In the genomic region with DNA sequence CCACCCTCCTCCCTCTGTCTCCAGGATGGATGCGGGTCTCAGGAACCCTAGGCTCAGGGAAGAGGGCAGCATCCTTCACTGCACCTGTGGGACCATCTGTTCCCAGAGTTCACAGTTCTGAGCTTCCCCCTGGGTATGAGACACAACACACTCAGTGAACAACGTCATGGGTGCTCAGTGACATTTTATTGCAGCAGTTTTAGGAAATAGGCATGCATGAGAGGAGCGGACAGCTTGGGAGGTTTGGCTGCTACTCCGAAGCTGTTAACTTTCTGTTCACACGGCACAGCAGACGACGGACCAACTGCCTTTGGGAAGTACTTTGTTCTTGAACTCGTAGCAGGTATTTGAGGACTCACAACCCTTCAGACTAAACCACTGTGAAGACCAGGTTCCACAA, we compare ENCODE assay signal across 30 mouse cellular contexts. TPM values are rescaled to one million over a fixed set of nuclear protein-coding genes. Genes with fewer than 3 reads are reported as not detected.
DNase-seq lines count a peak whose midpoint lies in the region; ATAC-seq and TF ChIP-seq lines count a peak whose summit lies in the region.
"Had no signal": no experiment of that assay in that cellular context is flagged by ENCODE, and none has a peak within 500 bp of the region (broad histone marks: within the 10 kb centered on the region; RNA-seq: fewer than 3 reads in every experiment).

No protein-coding gene starts in this region.

- no peak overlapping the region for H3K9ac ChIP-seq in forebrain, postnatal 0 days
- no peak overlapping the region for H3K9ac ChIP-seq in forebrain, embryonic 14.5 days (ENCODE audit: low read length)

- no peak for TF ChIP-seq CTCF in forebrain, postnatal 0 days (IDR thresholded peaks at IDR 0.05; ENCODE audit: low read depth)
- TF ChIP-seq CTCF in layer of hippocampus, adult 2 months (conservative IDR thresholded peaks at IDR 0.05) = no peak
- TF ChIP-seq CTCF in cerebellum, adult 2 months (IDR thresholded peaks at IDR 0.05; ENCODE audit: borderline replicate concordance, insufficient read depth, low read depth, low read length) = no peak

- no peak for TF ChIP-seq POLR2A in cerebellum, adult 2 months (IDR thresholded peaks at IDR 0.05; ENCODE audit: borderline replicate concordance, insufficient read depth, low read length)

- DNase-seq in forebrain, postnatal 0 days = peak; percentile 24
- no peak for DNase-seq in forebrain, embryonic 14.5 days (ENCODE audit: low spot score)
- DNase-seq in layer of hippocampus, adult 2 months (ENCODE audit: low spot score in 2 of 2) = peak; percentile 23 to 27
- no peak for DNase-seq in layer of hippocampus, postnatal 25 days (ENCODE audit: extremely low spot score in 1 of 2, low spot score in 1 of 2)
- peak; percentile 38 to 46 for DNase-seq in right cerebral cortex, postnatal 10 days (ENCODE audit: low spot score in 2 of 2)
- DNase-seq in right cerebral cortex, adult 18-20 months = no peak
- no peak for DNase-seq in cerebellum, adult 2 months
- DNase-seq: adrenal gland, adult 8-10 months; adrenal gland, postnatal 14 days; adrenal gland, postnatal 36 days; B cell, adult 2 months; cerebellum, adult 11 months; cerebellum, adult 18-20 months; cerebellum, adult 9-10 months; cerebellum, postnatal 10 days; cerebellum, postnatal 25 days had no signal

- H3K36me3 ChIP-seq in forebrain, postnatal 0 days (ENCODE audit: insufficient read depth) = no peaks in the 10 kb centered on the region
- no peaks in the 10 kb centered on the region for H3K36me3 ChIP-seq in forebrain, embryonic 14.5 days (ENCODE audit: control insufficient read depth, insufficient read depth, low read length)
- H3K36me3 ChIP-seq: embryonic facial prominence, embryonic 10.5 days; embryonic facial prominence, embryonic 12.5 days; G1E had no signal

- no peaks in the 10 kb centered on the region for H3K27me3 ChIP-seq in forebrain, postnatal 0 days (ENCODE audit: insufficient read depth, low read length)
- no peaks in the 10 kb centered on the region for H3K27me3 ChIP-seq in forebrain, embryonic 14.5 days (replicated peaks; ENCODE audit: control insufficient read depth, insufficient read depth, low read length)
- H3K27me3 ChIP-seq in cerebellum, adult 2 months (ENCODE audit: control insufficient read depth, insufficient read depth, low read length) = no peaks in the 10 kb centered on the region

- H3K9me3 ChIP-seq in forebrain, postnatal 0 days (ENCODE audit: low read length) = no peaks in the 10 kb centered on the region
- no peaks in the 10 kb centered on the region for H3K9me3 ChIP-seq in forebrain, embryonic 14.5 days (replicated peaks; ENCODE audit: control insufficient read depth, low read length)
- H3K9me3 ChIP-seq: embryonic facial prominence, embryonic 10.5 days; embryonic facial prominence, embryonic 12.5 days; forebrain, embryonic 13.5 days had no signal

- 70% methylated on average over 8 of the region's 8 CpGs for WGBS in forebrain, postnatal 0 days
- WGBS in forebrain, embryonic 14.5 days = 83% methylated on average over 8 of the region's 8 CpGs
- WGBS in cerebellum, adult 2 months = 68% methylated on average over 8 of the region's 8 CpGs

- no peak overlapping the region for H3K4me3 ChIP-seq in forebrain, postnatal 0 days (ENCODE audit: low read depth, low read length)
- no peak overlapping the region for H3K4me3 ChIP-seq in forebrain, embryonic 14.5 days (ENCODE audit: low read depth, low read length)
- H3K4me3 ChIP-seq in layer of hippocampus, adult 2 months = no peak overlapping the region
- no peak overlapping the region for H3K4me3 ChIP-seq in cerebellum, adult 2 months (replicated peaks; ENCODE audit: insufficient read depth, low read depth, low read length)
- H3K4me3 ChIP-seq: embryonic facial prominence, embryonic 12.5 days; forebrain, embryonic 13.5 days had no signal

- no peak overlapping the region for H3K27ac ChIP-seq in forebrain, postnatal 0 days (ENCODE audit: low read depth, low read length)
- no peak overlapping the region for H3K27ac ChIP-seq in forebrain, embryonic 14.5 days (ENCODE audit: low read depth, low read length)
- H3K27ac ChIP-seq in layer of hippocampus, adult 2 months = no peak overlapping the region
- H3K27ac ChIP-seq in cerebellum, adult 2 months (ENCODE audit: insufficient read depth, low read length) = no peak overlapping the region
- H3K27ac ChIP-seq: embryonic facial prominence, embryonic 12.5 days; forebrain, embryonic 13.5 days had no signal

- no peaks in the 10 kb centered on the region for H3K4me1 ChIP-seq in forebrain, postnatal 0 days (ENCODE audit: insufficient read depth)
- peaks cover 3% of the 10 kb centered on the region for H3K4me1 ChIP-seq in forebrain, embryonic 14.5 days (ENCODE audit: control insufficient read depth, insufficient read depth, low read length)
- H3K4me1 ChIP-seq in cerebellum, adult 2 months (ENCODE audit: control insufficient read depth, insufficient read depth, low read length) = no peaks in the 10 kb centered on the region

- ATAC-seq in forebrain, postnatal 0 days = peak; percentile 25; the same call in 1 of the 2 replicates
- ATAC-seq in forebrain, embryonic 14.5 days = no peak
- ATAC-seq: activated CD4-positive, CD25-positive, alpha-beta regulatory T cell, adult 4 months; CD4-positive, CD25-positive, alpha-beta regulatory T cell, adult 4 months; forebrain, embryonic 13.5 days; forebrain, embryonic 16.5 days; Patski had no signal

- no peak overlapping the region for H3K4me2 ChIP-seq in forebrain, postnatal 0 days (ENCODE audit: low read depth)
- H3K4me2 ChIP-seq in forebrain, embryonic 14.5 days (ENCODE audit: low read length) = no peak overlapping the region

RNA-seq across cellular contexts. Expression of a gene that starts 1.7 kb away (rescaled TPM):
- not detected in 2 replicates for total RNA-seq in forebrain, postnatal 0 days (2014; rRNA removed)
- polyA plus RNA-seq in forebrain, postnatal 0 days (2015; fragmentation: Nextera tagmentation; extraction: Ambion mirVana) = not detected in 2 replicates
- not detected in 2 replicates for polyA plus RNA-seq in forebrain, embryonic 14.5 days (2014; fragmentation: Nextera tagmentation; extraction: Ambion mirVana)
- total RNA-seq in layer of hippocampus, adult 2 months (2021) = not detected
- not detected for total RNA-seq in layer of hippocampus, postnatal 25 days (2021)
- polyA plus RNA-seq in cerebellum, adult 2 months (2012; rRNA removed) = not detected in 2 replicates
- total RNA-seq: adrenal gland, adult 18-20 months; adrenal gland, adult 8-10 months; adrenal gland, postnatal 14 days; adrenal gland, postnatal 36 days; CH12.LX; G1E had no signal
- polyA plus RNA-seq: activated CD4-positive, CD25-positive, alpha-beta regulatory T cell, adult 4 months; brain, embryonic 14.5 days; CD4-positive, CD25-positive, alpha-beta regulatory T cell, adult 4 months; cortical plate, adult 2 months; embryonic facial prominence, embryonic 10.5 days; embryonic facial prominence, embryonic 12.5 days; forebrain, embryonic 11.5 days; forebrain, embryonic 13.5 days; forebrain, embryonic 16.5 days; G1E; Patski had no signal

RNA-seq across cellular contexts. Expression of a gene that starts 10.6 kb away (rescaled TPM):
- total RNA-seq in forebrain, postnatal 0 days (2014; rRNA removed) = 0.29 TPM in 1 of 2 replicates, not detected in the other
- polyA plus RNA-seq in forebrain, postnatal 0 days (2015; fragmentation: Nextera tagmentation; extraction: Ambion mirVana) = 0.10 and 0.29 TPM in 2 replicates
- polyA plus RNA-seq in forebrain, embryonic 14.5 days (2014; fragmentation: Nextera tagmentation; extraction: Ambion mirVana) = 0.09 and 0.10 TPM in 2 replicates
- not detected for total RNA-seq in layer of hippocampus, adult 2 months (2021)
- not detected for total RNA-seq in layer of hippocampus, postnatal 25 days (2021)
- polyA plus RNA-seq in cerebellum, adult 2 months (2012; rRNA removed) = 0.03 and 0.08 TPM in 2 replicates
- total RNA-seq: adrenal gland, adult 18-20 months; adrenal gland, adult 8-10 months; adrenal gland, postnatal 14 days; adrenal gland, postnatal 36 days; CH12.LX; G1E had no signal
- polyA plus RNA-seq: activated CD4-positive, CD25-positive, alpha-beta regulatory T cell, adult 4 months; CD4-positive, CD25-positive, alpha-beta regulatory T cell, adult 4 months; cortical plate, adult 2 months; forebrain, embryonic 13.5 days; G1E had no signal

RNA-seq across cellular contexts. Expression of a gene that starts 19.6 kb away (rescaled TPM):
- total RNA-seq in forebrain, postnatal 0 days (2014; rRNA removed) = not detected in 2 replicates
- polyA plus RNA-seq in forebrain, postnatal 0 days (2015; fragmentation: Nextera tagmentation; extraction: Ambion mirVana) = not detected in 2 replicates
- not detected in 2 replicates for polyA plus RNA-seq in forebrain, embryonic 14.5 days (2014; fragmentation: Nextera tagmentation; extraction: Ambion mirVana)
- total RNA-seq in layer of hippocampus, adult 2 months (2021) = not detected
- not detected for total RNA-seq in layer of hippocampus, postnatal 25 days (2021)
- polyA plus RNA-seq in cerebellum, adult 2 months (2012; rRNA removed) = not detected in 2 replicates
- total RNA-seq: adrenal gland, adult 18-20 months; adrenal gland, adult 8-10 months; adrenal gland, postnatal 14 days; adrenal gland, postnatal 36 days; CH12.LX had no signal
- polyA plus RNA-seq: activated CD4-positive, CD25-positive, alpha-beta regulatory T cell, adult 4 months; brain, embryonic 14.5 days; CD4-positive, CD25-positive, alpha-beta regulatory T cell, adult 4 months; cortical plate, adult 2 months; embryonic facial prominence, embryonic 10.5 days; embryonic facial prominence, embryonic 14.5 days; forebrain, embryonic 11.5 days; forebrain, embryonic 13.5 days; forebrain, embryonic 16.5 days; G1E; Patski had no signal

RNA-seq across cellular contexts. Expression of a gene that starts 21.5 kb away (rescaled TPM):
- total RNA-seq in forebrain, postnatal 0 days (2014; rRNA removed) = 0.10 and 0.15 TPM in 2 replicates
- 0.05 and 0.19 TPM in 2 replicates for polyA plus RNA-seq in forebrain, postnatal 0 days (2015; fragmentation: Nextera tagmentation; extraction: Ambion mirVana)
- 0.06 TPM in 1 of 2 replicates, not detected in the other for polyA plus RNA-seq in forebrain, embryonic 14.5 days (2014; fragmentation: Nextera tagmentation; extraction: Ambion mirVana)
- total RNA-seq in layer of hippocampus, adult 2 months (2021) = not detected
- not detected for total RNA-seq in layer of hippocampus, postnatal 25 days (2021)
- polyA plus RNA-seq in cerebellum, adult 2 months (2012; rRNA removed) = not detected in 2 replicates
- total RNA-seq: adrenal gland, adult 18-20 months; adrenal gland, adult 8-10 months; adrenal gland, postnatal 14 days; adrenal gland, postnatal 36 days; CH12.LX had no signal
- polyA plus RNA-seq: CD4-positive, CD25-positive, alpha-beta regulatory T cell, adult 4 months; cortical plate, adult 2 months; forebrain, embryonic 11.5 days; forebrain, embryonic 13.5 days; G1E; Patski had no signal

RNA-seq across cellular contexts. Expression of a gene that starts 35.1 kb away (rescaled TPM):
- total RNA-seq in forebrain, postnatal 0 days (2014; rRNA removed) = not detected in 2 replicates
- polyA plus RNA-seq in forebrain, postnatal 0 days (2015; fragmentation: Nextera tagmentation; extraction: Ambion mirVana) = not detected in 2 replicates
- polyA plus RNA-seq in forebrain, embryonic 14.5 days (2014; fragmentation: Nextera tagmentation; extraction: Ambion mirVana) = not detected in 2 replicates
- not detected for total RNA-seq in layer of hippocampus, adult 2 months (2021)
- not detected for total RNA-seq in layer of hippocampus, postnatal 25 days (2021)
- polyA plus RNA-seq in cerebellum, adult 2 months (2012; rRNA removed) = not detected in 2 replicates
- total RNA-seq: adrenal gland, adult 18-20 months; adrenal gland, adult 8-10 months; adrenal gland, postnatal 14 days; adrenal gland, postnatal 36 days; CH12.LX; G1E had no signal
- polyA plus RNA-seq: activated CD4-positive, CD25-positive, alpha-beta regulatory T cell, adult 4 months; brain, embryonic 14.5 days; CD4-positive, CD25-positive, alpha-beta regulatory T cell, adult 4 months; cortical plate, adult 2 months; embryonic facial prominence, embryonic 10.5 days; embryonic facial prominence, embryonic 12.5 days; forebrain, embryonic 11.5 days; forebrain, embryonic 13.5 days; forebrain, embryonic 16.5 days; G1E; Patski had no signal

Comparison
In these comparisons a context has a peak if more than half of its experiments do, and no peak if none do; other contexts are left out.
1. DNase-seq: peak in forebrain, postnatal 0 days (single experiment), layer of hippocampus, adult 2 months (2 of 2) and right cerebral cortex, postnatal 10 days (2 of 2); none in forebrain, embryonic 14.5 days (single experiment), layer of hippocampus, postnatal 25 days (0 of 2), right cerebral cortex, adult 18-20 months (single experiment) and cerebellum, adult 2 months (0 of 2).